Mouse (Mus musculus) embryonic fibroblast, embryonic 13.5 days (primary cell): Measurements from ENCODE around the gene Adam19. TPM values are rescaled to one million over a fixed set of nuclear protein-coding genes. Genes with fewer than 3 reads are reported as not detected.
A peak's percentile ranks its signal among the peaks of the same experiment; 100 is the strongest.

ENCODE experiments used
- H3K27ac ChIP-seq: 2 replicates; pipeline ENCODE4 v1.5.1; 2012; ENCODE audit warnings: low read length, control low read depth, inconsistent platforms; ENCODE audit not compliant: insufficient read depth
- H3K4me1 ChIP-seq: 2 replicates; pipeline ENCODE4 v1.6.1; 2011; ENCODE audit warnings: low read length; ENCODE audit not compliant: control insufficient read depth, insufficient read depth
- H3K4me3 ChIP-seq: 2 replicates; pipeline ENCODE4 v1.5.1; 2011; ENCODE audit warnings: mild to moderate bottlenecking, control low read depth, low read length; ENCODE audit not compliant: insufficient read depth
- CTCF ChIP-seq: IDR thresholded peaks from 2 replicates; pipeline ENCODE4 v1.5.1; 2011; ENCODE audit warnings: mild to moderate bottlenecking, control low read depth, low read length, moderate library complexity, borderline replicate concordance; ENCODE audit not compliant: insufficient read depth
- POLR2A ChIP-seq: IDR thresholded peaks from 2 replicates; pipeline ENCODE4 v1.6.1; 2011; ENCODE audit warnings: low read depth, mild to moderate bottlenecking, control low read depth, low read length, moderate library complexity
- polyA plus RNA-seq: library from polyadenylated mRNA; stranded (reverse); fragments of >200 nt; gene quantifications from 2 replicates; pipeline ENCODE4 v1.2.4, GENCODE M21; 2011; ENCODE audit warnings: low read depth; ENCODE audit not compliant: missing spikeins, insufficient read length

Adam19 gene
- 91.6 and 111 TPM in 2 replicates for polyA plus RNA-seq

GRCm38 (mm10) chr11:46055896-46056769 is at the start of gene Adam19:
TSS of gene Adam19 (plus strand) at chr11:46055992.
- TF ChIP-seq CTCF, result no peak
- TF ChIP-seq POLR2A, result peak; percentile 98
- H3K27ac ChIP-seq, result peak within 1 kb of the TSS; percentile 85
- H3K4me3 ChIP-seq, result peak within 1 kb of the TSS; percentile 89
- peaks cover 8% of the 10 kb centered on the region for H3K4me1 ChIP-seq

DNA sequence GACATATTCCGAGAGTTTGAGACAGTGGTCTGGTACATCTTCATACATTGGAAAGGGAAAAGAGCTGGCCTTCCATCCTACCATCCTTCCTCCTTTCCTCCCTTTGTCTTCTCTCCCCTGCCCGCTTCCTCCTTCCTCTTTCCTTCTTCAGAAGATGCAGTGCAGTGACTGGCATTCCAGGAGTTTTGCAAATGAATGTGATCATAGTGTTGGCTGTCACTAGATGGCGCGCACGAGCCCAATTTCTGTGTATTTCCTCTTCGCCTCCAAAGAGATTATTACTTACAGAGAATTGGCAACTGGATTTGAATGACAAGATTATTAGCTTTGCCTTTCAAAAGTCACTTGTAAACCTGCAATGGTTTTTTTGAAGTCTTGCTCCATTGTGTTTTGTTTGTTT is 39.7 kb upstream of the Adam19 start:
- no peak overlapping the region for H3K4me3 ChIP-seq
- H3K4me1 ChIP-seq, result no peaks in the 10 kb centered on the region
- TF ChIP-seq CTCF (peak; percentile 44; the same call in 1 of the 2 replicates), POLR2A (no peak)
- H3K27ac ChIP-seq, result no peak overlapping the region

DNA sequence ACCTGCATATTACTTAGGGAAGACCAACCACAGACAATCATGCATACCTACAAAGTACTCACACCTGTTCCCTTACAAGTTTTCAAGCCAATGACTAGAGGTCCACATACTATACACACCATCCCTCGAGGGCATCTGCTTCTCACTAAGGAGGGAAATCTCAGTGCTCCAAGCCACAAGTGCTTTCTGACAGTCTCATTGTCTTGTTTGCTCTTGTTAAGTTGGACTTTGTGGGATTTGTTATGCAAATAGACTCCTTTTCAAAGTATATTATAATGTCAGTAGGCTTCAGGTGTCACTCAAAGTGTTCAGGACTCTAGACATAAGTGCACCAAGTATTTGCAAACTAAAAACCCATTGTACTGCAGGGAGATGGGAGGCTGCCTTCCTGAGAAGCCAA is 35.5 kb upstream of the Adam19 start:
- Histone ChIP-seq H3K4me3 (no peak overlapping the region), H3K4me1 (no peaks in the 10 kb centered on the region), H3K27ac (no peak overlapping the region)
- TF ChIP-seq CTCF (no peak), POLR2A (no peak)

GRCm38 (mm10) chr11:46021850-46022249 is 33.9 kb upstream of the Adam19 start:
- no peak for TF ChIP-seq CTCF
- no peak for TF ChIP-seq POLR2A
- Histone ChIP-seq H3K4me1 (peaks cover 4% of the 10 kb centered on the region; the same call in 1 of the 2 replicates), H3K27ac (no peak overlapping the region), H3K4me3 (no peak overlapping the region)

DNA sequence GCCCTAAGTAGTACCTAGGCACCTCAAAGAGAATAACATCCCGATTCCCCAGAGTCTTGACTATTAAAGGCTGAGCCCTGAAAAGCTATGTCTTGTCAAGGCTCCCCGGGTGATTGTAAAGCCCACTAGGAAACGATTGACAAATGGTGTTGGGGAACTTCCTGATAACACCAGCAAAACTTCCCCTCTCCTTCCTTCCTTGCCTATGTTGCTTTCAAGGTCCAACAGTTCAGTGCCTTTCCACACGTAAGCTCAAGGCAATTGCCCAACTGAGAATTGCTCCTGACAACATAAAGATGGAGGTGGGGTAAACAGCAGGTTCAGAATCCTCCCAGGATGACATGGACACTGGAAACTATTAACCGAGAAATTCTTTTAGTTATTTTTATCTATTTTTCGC is 32.8 kb upstream of the Adam19 start:
- peaks cover 4% of the 10 kb centered on the region; the same call in 1 of the 2 replicates for H3K4me1 ChIP-seq
- H3K4me3 ChIP-seq, result no peak overlapping the region
- TF ChIP-seq CTCF (no peak), POLR2A (no peak)
- H3K27ac ChIP-seq, result no peak overlapping the region

- Histone ChIP-seq H3K4me3 (no peak overlapping the region), H3K27ac (peak overlapping the region; percentile 34), H3K4me1 (peaks cover 4% of the 10 kb centered on the region; the same call in 1 of the 2 replicates)
- TF ChIP-seq POLR2A, result no peak
- no peak for TF ChIP-seq CTCF
These were observed 29.8 kb upstream of the Adam19 start for GRCm38 (mm10) chr11:46025962-46026392.

- Histone ChIP-seq H3K27ac (no peak overlapping the region), H3K4me3 (no peak overlapping the region), H3K4me1 (peaks cover 4% of the 10 kb centered on the region; the same call in 1 of the 2 replicates)
- no peak for TF ChIP-seq CTCF
- TF ChIP-seq POLR2A, result no peak
These were observed 27.6 kb upstream of the Adam19 start for GRCm38 (mm10) chr11:46027952-46028814.

GRCm38 (mm10) chr11:46029485-46029884 is 26.3 kb upstream of the Adam19 start:
- no peak overlapping the region for H3K4me3 ChIP-seq
- H3K4me1 ChIP-seq, result peaks cover 7% of the 10 kb centered on the region; the same call in 1 of the 2 replicates
- H3K27ac ChIP-seq, result peak overlapping the region; percentile 30; the same call in 1 of the 2 replicates
- TF ChIP-seq CTCF (no peak), POLR2A (no peak)

GRCm38 (mm10) chr11:46030026-46030425 is 25.8 kb upstream of the Adam19 start:
- Histone ChIP-seq H3K4me1 (peaks cover 7% of the 10 kb centered on the region; the same call in 1 of the 2 replicates), H3K4me3 (no peak overlapping the region), H3K27ac (no peak overlapping the region)
- TF ChIP-seq POLR2A (no peak), CTCF (no peak)

DNA sequence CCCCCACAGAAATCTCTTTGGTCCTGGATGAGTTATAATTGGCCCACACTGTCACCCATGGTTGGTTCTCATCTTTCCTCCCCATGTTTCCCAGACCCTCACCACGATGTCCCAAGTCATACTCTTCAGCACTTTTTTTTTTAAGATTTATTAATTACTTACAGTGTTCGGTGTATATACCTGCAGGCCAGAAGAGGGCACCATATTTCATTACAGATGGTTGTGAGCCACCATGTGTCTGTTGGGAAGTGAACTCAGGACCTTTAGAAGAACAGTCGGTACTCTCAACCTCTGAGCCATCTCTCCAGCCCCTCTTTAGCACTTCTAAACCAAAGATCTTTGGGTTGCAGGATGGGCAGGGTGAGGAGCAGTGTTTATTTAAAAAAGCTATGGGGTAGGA is 24.3 kb upstream of the Adam19 start:
- no peak for TF ChIP-seq CTCF
- no peak for TF ChIP-seq POLR2A
- Histone ChIP-seq H3K4me3 (no peak overlapping the region), H3K27ac (no peak overlapping the region), H3K4me1 (peaks cover 3% of the 10 kb centered on the region; the same call in 1 of the 2 replicates)
